Mouse (Mus musculus) splenic B cell, adult 2 months (primary cell): ENCODE results near the gene Nabp2.
A peak's percentile ranks its signal among the peaks of the same experiment; 100 is the strongest.

Source experiments
- DNase-seq: peaks from one replicate; pipeline ENCODE4 v3.0.0-alpha.2; 2011; ENCODE audit warnings: low read depth, low spot score
- H3K27me3 ChIP-seq: 2 replicates; pipeline ENCODE4 v1.6.1; 2012; ENCODE audit warnings: mild to moderate bottlenecking, low read length, moderate library complexity, mixed read lengths; ENCODE audit not compliant: control insufficient read depth, poor library complexity, insufficient read depth, severe bottlenecking
- H3K36me3 ChIP-seq: 2 replicates; pipeline ENCODE4 v1.6.1; 2012; ENCODE audit warnings: mild to moderate bottlenecking, low read length, moderate library complexity, mixed read lengths; ENCODE audit not compliant: control insufficient read depth, poor library complexity, insufficient read depth, severe bottlenecking

Gene Nabp2

GRCm38 (mm10) chr10:128409692-128410559 is 1.4 kb downstream of the Nabp2 start:
- Histone ChIP-seq H3K36me3 (peaks cover 6% of the 10 kb centered on the region; the same call in 1 of the 2 replicates), H3K27me3 (no peaks in the 10 kb centered on the region)
- peak; percentile 98 for DNase-seq

GRCm38 (mm10) chr10:128408591-128409535 is 2.4 kb downstream of the Nabp2 start:
- peak; percentile 23 for DNase-seq
- Histone ChIP-seq H3K27me3 (no peaks in the 10 kb centered on the region), H3K36me3 (peaks cover 6% of the 10 kb centered on the region)

GRCm38 (mm10) chr10:128403931-128404330 is 7.4 kb downstream of the Nabp2 start:
- DNase-seq, result no peak
- H3K36me3 ChIP-seq, result peaks cover 6% of the 10 kb centered on the region
- H3K27me3 ChIP-seq, result no peaks in the 10 kb centered on the region

DNA sequence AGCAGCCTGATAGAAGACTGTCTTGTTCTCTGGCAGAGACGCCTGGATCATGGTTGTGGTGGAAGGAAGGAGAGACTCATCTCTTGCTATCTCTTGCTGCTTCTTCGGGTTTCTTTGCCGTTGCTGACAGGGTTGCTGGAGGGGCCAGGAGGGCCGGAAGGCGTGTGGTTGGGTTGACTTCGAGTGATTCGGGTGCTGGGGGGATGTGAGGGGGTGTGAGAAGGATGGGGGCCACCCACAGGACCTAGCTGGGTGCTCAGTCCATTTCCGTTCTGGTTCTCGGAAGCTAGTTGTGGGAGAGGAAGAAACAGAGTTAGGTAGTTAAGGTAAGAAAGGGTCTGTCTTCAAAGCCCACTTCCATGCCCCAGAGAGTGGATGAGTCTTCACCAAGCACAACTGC is 9.7 kb downstream of the Nabp2 start:
- H3K27me3 ChIP-seq, result no peaks in the 10 kb centered on the region
- no peak for DNase-seq

GRCm38 (mm10) chr10:128401056-128401455 is 10.2 kb downstream of the Nabp2 start, which contains the start of gene Slc39a5:
Gene Slc39a5 (minus strand): TSS chr10:128401229.
- Histone ChIP-seq H3K27me3 (no peaks in the 10 kb centered on the region), H3K36me3 (peaks cover 3% of the 10 kb centered on the region)
- DNase-seq, result no peak

More for the DNA sequence above, 9.7 kb downstream of the Nabp2 start:
- peaks cover 6% of the 10 kb centered on the region for H3K36me3 ChIP-seq

DNA sequence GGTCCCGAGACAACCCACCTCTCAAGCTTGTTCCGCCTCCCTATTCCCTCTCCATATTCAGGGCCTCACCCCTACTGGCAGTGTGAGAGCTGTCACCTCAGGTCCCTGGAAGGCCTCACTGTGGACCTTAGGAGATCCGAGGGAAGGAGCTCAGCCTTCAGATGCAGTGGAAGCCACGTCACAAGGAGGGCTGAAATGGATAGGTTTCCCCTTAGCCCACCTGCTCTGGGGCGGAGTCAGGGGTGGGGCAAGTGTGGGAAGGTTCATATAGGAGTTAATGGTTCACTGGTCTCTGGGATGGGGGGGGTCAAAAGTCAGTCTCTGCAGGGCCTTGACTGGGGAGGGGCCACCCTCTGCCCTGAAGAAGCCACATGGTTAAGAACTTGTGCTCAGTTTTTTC is 11.0 kb downstream of the Nabp2 start:
- DNase-seq, result no peak
- Histone ChIP-seq H3K27me3 (no peaks in the 10 kb centered on the region), H3K36me3 (peaks cover 2% of the 10 kb centered on the region; the same call in 1 of the 2 replicates)

DNA sequence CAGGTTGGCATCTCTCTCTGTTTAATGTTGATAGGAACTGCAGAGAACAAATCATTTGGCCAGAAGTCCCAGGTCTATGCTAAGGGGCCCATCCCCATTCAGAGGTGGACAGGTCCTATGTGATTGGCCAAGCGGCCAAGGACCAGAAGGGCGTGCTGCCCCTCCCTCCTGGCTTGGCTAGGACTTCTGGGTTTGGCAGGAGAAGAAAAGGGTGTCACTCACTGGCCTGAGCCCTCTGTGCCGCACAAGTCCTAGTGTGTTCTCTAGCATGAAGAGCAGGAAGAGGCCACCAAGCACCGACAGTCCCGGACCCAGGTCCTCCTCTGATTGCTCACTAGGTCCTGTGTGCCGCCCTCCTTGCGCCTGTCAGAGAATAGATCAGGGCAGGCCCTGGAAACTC is 13.8 kb downstream of the Nabp2 start:
- peaks cover 2% of the 10 kb centered on the region; the same call in 1 of the 2 replicates for H3K36me3 ChIP-seq
- DNase-seq, result no peak
- H3K27me3 ChIP-seq, result no peaks in the 10 kb centered on the region

DNA sequence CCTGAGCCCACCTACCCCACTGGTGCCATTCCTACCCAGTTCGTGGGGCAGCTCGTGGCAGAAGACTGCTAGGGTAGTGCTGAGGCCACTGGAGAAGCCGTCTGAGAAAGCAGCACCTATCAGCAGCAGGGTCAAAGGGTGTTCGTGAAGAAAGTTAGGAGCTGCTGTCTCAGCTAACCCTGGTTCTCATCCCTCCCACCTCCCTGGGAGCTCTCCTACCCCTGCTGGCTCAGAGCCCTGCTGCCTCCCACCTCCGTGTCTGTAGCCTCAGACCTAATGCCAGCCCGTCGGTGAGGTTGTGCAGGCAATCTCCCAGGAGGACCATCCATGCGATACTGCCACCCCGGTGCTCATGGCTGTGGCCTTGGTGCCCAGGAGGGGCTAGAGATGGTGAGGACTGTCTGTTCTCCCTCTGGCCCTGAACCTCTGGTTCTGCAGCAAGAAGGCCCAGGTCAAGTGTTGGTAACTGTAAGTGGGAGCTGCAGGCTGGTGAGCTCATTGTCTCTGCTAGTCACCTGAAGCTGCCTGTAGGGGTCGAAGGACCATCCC is 14.5 kb downstream of the Nabp2 start:
- Histone ChIP-seq H3K27me3 (no peaks in the 10 kb centered on the region), H3K36me3 (peaks cover 2% of the 10 kb centered on the region; the same call in 1 of the 2 replicates)
- DNase-seq, result no peak

- H3K27me3 ChIP-seq, result no peaks in the 10 kb centered on the region
- H3K36me3 ChIP-seq, result peaks cover 2% of the 10 kb centered on the region; the same call in 1 of the 2 replicates
- DNase-seq, result no peak
Measured at GRCm38 (mm10) chr10:128396017-128396673, 15.1 kb downstream of the Nabp2 start.

DNA sequence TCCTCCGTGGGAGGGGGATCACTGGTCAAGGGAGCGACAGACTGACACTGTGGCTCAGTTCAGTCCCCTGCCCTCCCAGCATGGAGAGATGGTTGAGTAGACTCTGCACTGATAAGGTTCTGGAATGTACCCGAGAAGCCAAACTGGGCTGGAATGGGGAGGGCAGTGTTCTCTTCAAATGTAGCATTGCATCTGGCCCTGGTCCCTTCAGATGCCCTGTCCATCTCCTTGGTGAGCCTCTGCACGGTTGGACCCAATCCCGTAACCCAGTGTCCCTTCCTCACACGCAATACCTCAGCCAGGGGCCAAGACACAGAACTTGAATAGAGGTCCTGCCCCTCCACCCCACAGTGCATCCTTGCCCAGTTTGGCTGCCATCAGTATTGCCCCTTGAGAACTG is 19.4 kb downstream of the Nabp2 start:
- peaks cover 17% of the 10 kb centered on the region for H3K36me3 ChIP-seq
- no peak for DNase-seq
- H3K27me3 ChIP-seq, result no peaks in the 10 kb centered on the region

- no peak for DNase-seq
- H3K27me3 ChIP-seq, result no peaks in the 10 kb centered on the region
- peaks cover 17% of the 10 kb centered on the region for H3K36me3 ChIP-seq
Measured at GRCm38 (mm10) chr10:128390366-128390765, 20.9 kb downstream of the Nabp2 start.

DNA sequence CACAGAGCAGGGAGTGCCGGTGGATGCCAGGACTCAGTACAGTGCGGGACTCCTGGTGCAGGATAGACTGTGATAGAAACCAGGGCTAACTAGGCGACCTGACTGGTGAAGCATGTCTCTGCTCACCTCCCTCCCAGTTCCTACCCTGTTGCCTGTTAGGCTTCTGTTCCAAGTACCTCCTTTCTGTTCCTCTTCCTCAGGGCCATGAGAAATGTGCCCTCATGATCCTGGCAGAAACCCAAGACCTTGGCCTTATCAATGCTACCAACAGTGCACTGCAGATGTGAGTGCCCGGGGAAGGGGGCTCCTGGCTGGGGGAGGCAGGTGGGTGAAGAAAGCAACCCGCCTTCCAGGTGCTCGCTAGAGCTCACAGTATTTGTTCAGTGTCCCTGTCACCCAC is 21.7 kb downstream of the Nabp2 start:
- Histone ChIP-seq H3K36me3 (peaks cover 17% of the 10 kb centered on the region), H3K27me3 (no peaks in the 10 kb centered on the region)
- DNase-seq, result no peak

GRCm38 (mm10) chr10:128388941-128389340 is 22.4 kb downstream of the Nabp2 start:
- Histone ChIP-seq H3K27me3 (no peaks in the 10 kb centered on the region), H3K36me3 (peaks cover 17% of the 10 kb centered on the region)
- DNase-seq, result no peak

DNA sequence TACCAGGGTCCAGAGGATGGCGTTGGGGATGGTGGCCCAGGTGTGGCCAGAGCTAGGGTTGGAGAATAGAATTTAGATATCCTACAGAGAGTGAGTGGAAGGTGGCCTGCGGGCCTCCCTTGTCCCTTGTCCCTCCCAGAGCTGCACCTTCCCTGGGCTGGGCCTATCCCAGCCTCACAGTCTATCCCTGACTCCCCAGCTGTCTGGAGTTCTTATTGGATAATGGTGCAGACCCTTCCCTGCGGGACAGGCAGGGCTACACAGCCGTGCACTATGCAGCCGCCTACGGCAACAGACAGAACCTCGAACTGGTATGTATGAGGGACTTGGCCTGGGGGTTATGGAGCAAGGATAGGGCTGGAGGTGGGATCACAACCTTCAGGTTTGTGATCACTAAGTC is 25.4 kb downstream of the Nabp2 start:
- no peaks in the 10 kb centered on the region for H3K27me3 ChIP-seq
- no peak for DNase-seq

More for the DNA sequence above, 25.4 kb downstream of the Nabp2 start:
- H3K36me3 ChIP-seq, result peaks cover 14% of the 10 kb centered on the region
